Mouse (Mus musculus) heart, adult 2 months (tissue): ENCODE measurements at regions not wholly inside any gene's neighbourhood (a gene's known extent, or its start where the extent isn't known, plus 50 kb on each side); places are given as distances from the start of the nearest gene placed in this dataset.

Experiments
- DNase-seq, 2 experiments: peaks; one replicate each; pipeline ENCODE4 v3.0.0; 2021
- H3K27ac ChIP-seq: fragments of 200-600 bp; 2 replicates; pipeline ENCODE4 v1.8.1; 2022
- H3K27me3 ChIP-seq: fragments of 200-500 bp; 2 replicates; pipeline ENCODE4 v1.6.1; 2012; ENCODE audit warnings: mild to moderate bottlenecking, low read length, inconsistent platforms, mixed read lengths; ENCODE audit not compliant: control insufficient read depth, insufficient read depth
- H3K36me3 ChIP-seq: fragments of 200-500 bp; 2 replicates; pipeline ENCODE4 v1.6.1; 2012; ENCODE audit warnings: low read length, inconsistent platforms; ENCODE audit not compliant: control insufficient read depth, insufficient read depth
- H3K4me1 ChIP-seq: fragments of 200-500 bp; 2 replicates; pipeline ENCODE4 v1.6.1; 2011; ENCODE audit warnings: low read length; ENCODE audit not compliant: control insufficient read depth, insufficient read depth
- H3K4me3 ChIP-seq: fragments of 200-600 bp; 2 replicates; pipeline ENCODE4 v1.8.1; 2022
- H3K79me2 ChIP-seq: fragments of 200-500 bp; replicated peaks from 2 replicates; pipeline ENCODE4 v1.6.1; 2012; ENCODE audit warnings: mild to moderate bottlenecking, inconsistent platforms, low read length, moderate library complexity, mixed read lengths; ENCODE audit not compliant: control insufficient read depth, insufficient read depth
- H3K9ac ChIP-seq: fragments of 200-500 bp; 2 replicates; pipeline ENCODE4 v1.6.1; 2012; ENCODE audit warnings: low read depth, mild to moderate bottlenecking, control low read depth, inconsistent platforms, low read length, mixed read lengths
- CTCF ChIP-seq: fragments of 200-600 bp; IDR thresholded peaks from 2 replicates; pipeline ENCODE4 v1.8.1; 2022; ENCODE audit warnings: antibody characterized with exemption, mild to moderate bottlenecking, moderate library complexity
- EP300 ChIP-seq: fragments of 200-500 bp; IDR thresholded peaks from 2 replicates; pipeline ENCODE4 v1.6.1; 2011; ENCODE audit warnings: low read depth, low read length, control low read depth; ENCODE audit not compliant: insufficient read depth
- POLR2A ChIP-seq: fragments of 200-500 bp; IDR thresholded peaks from 2 replicates; pipeline ENCODE4 v1.6.1; 2011; ENCODE audit warnings: mild to moderate bottlenecking, low read depth, low read length, control low read depth; ENCODE audit not compliant: insufficient read depth
- WGBS: fragments of 180-500 bp; shearing (Covaris S2); methylation state at CpG from one replicate; pipeline ENCODE4 v1.1.7; 2018; 5-methylcytosine and 5-hydroxymethylcytosine counted together
- intact Hi-C: fragments of 180-260 bp; cut with DNase I; formaldehyde crosslinking; loops from one replicate; pipeline ENCODE4 v1.15.1; 2025

DNA sequence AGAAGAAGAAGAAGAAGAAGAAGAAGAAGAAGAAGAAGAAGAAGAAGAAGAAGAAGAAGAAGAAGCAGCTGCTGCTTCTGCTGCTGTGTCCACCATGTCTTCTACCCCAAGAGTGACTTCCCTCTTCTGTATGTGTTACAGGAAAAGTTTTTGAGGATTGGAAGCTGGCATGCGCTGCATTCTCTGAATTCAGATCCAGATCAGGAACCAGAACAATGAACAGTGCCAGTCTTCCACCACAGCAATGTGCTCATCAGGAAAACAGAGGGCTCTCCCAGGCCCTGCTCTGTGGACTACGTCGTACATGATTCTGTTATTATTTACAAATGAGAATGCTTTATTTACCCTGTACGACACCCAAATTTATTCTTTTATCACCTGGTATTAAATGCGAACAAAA lies 181.8 kb upstream of the Otx2 start:
- intact Hi-C loops, result no loop called here
- no peak for TF ChIP-seq EP300
- no peak for TF ChIP-seq POLR2A
- no peak for TF ChIP-seq CTCF

DNA sequence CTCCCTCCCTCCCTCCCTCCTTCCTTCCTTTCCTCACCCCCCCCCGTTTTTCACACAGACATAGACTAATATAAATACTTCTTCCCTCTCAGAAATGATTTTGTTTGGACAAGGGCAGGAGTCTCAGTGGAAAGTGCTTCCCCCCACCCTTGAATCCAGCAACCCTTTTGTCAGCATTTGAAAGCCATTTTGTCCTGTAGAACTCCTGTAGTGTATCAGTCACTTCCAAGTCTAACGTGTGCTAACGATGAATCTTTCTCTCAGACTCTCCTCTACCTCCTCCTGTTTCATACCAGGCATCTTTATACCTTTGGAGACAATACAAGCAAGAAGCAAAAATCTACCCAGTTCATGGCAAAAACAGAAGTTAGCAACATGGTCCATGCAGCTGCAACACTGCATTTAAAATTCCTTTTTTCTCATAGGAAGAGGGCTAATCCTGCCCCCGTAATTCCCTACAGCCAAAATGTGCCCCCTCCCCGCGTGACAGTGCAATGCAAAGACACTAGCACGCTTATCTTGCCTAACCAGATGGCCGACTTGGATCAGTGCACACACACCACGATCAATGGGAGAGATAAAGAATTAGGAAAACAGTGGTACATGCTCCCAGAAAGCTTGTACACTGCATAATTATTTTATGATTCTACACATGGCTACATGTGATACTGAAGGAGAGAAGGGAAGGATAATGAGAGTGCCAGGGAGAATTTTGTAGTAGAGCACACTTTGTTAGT lies 180.7 kb upstream of the Otx2 start:
- no peak for DNase-seq
- no peak overlapping the region for H3K9ac ChIP-seq
- no peaks in the 10 kb centered on the region for H3K4me1 ChIP-seq
- H3K27me3 ChIP-seq, result peaks cover 4% of the 10 kb centered on the region
- no peak overlapping the region for H3K27ac ChIP-seq
- H3K4me3 ChIP-seq, result no peak overlapping the region
- intact Hi-C loops, result no loop called here
- WGBS, result 35% methylated on average over 9 of the region's 9 CpGs
- H3K79me2 ChIP-seq, result no peaks in the 10 kb centered on the region
- TF ChIP-seq EP300 (no peak), CTCF (no peak), POLR2A (no peak)
- H3K36me3 ChIP-seq, result no peaks in the 10 kb centered on the region

More for the DNA sequence above, 181.8 kb upstream of the Otx2 start:
- Histone ChIP-seq H3K27me3 (peaks cover 4% of the 10 kb centered on the region), H3K79me2 (no peaks in the 10 kb centered on the region), H3K4me1 (no peaks in the 10 kb centered on the region), H3K27ac (no peak overlapping the region), H3K4me3 (no peak overlapping the region), H3K9ac (no peak overlapping the region), H3K36me3 (no peaks in the 10 kb centered on the region)
- 79% methylated on average over 5 of the region's 5 CpGs for WGBS
- DNase-seq, result no peak

DNA sequence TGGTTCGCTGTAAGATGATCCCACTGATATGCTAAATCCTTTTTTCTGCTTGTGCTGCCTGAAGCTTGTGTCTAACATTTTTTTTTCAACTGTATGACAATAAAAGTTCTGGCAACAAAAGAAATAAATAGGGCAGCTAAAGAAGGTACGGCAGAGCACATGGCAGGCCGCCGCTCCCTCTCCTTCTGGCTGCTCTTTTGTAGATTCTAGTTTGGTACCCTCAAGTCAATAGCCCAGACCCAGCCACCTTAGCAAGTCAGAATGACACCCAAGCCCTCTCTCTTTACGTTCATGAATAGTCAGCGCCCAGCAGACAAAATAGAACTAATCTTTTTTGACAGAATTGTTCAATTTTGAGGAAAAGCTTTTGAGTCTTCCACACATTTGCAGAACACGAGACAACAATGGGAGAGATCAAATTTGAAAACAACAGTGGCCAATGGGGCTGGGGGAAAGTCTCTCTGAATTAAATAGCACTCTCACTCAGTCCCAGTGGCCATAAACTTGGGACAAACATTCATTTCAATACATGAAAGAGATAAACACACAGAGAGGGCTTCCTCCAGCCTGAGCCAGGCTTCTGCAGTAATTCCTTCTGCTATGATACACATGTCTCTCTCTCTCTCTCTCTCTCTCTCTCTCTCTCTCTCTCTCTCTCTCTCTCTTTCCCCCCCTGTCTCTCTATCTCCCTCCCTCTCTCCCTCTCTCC lies 180.0 kb upstream of the Otx2 start:
- WGBS, result 64% methylated on average over 7 of the region's 7 CpGs
- Histone ChIP-seq H3K79me2 (no peaks in the 10 kb centered on the region), H3K9ac (no peak overlapping the region), H3K4me1 (no peaks in the 10 kb centered on the region), H3K27me3 (peaks cover 4% of the 10 kb centered on the region), H3K27ac (no peak overlapping the region), H3K36me3 (no peaks in the 10 kb centered on the region), H3K4me3 (no peak overlapping the region)
- intact Hi-C loops, result no loop called here
- DNase-seq, result no peak
- TF ChIP-seq POLR2A, result no peak
- no peak for TF ChIP-seq CTCF
- TF ChIP-seq EP300, result no peak

DNA sequence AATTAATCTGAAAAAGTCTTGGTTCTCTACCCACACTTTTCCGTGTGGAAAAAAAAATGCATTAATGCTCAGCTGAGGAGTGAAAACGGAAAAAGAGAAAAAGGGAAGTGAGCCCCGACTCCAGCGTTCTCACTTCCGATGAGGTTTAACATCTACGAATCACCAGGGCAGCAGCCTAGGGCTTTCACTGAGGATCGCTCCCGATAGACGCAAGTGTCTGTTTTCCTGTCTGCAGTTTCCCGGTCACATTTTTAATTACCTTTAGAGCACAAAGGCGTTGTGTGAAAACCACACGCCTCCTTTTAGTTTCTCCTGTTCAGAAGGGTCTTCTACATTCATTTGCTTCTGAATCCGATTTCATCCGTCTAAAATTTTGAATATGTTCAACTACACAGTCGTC lies 179.2 kb upstream of the Otx2 start:
- Histone ChIP-seq H3K4me3 (no peak overlapping the region), H3K79me2 (no peaks in the 10 kb centered on the region), H3K27me3 (peaks cover 4% of the 10 kb centered on the region), H3K4me1 (no peaks in the 10 kb centered on the region), H3K36me3 (no peaks in the 10 kb centered on the region), H3K27ac (no peak overlapping the region), H3K9ac (no peak overlapping the region)
- TF ChIP-seq EP300 (no peak), POLR2A (no peak), CTCF (no peak)
- intact Hi-C loops, result no loop called here
- no peak for DNase-seq
- 8% methylated on average over 15 of the region's 15 CpGs for WGBS

DNA sequence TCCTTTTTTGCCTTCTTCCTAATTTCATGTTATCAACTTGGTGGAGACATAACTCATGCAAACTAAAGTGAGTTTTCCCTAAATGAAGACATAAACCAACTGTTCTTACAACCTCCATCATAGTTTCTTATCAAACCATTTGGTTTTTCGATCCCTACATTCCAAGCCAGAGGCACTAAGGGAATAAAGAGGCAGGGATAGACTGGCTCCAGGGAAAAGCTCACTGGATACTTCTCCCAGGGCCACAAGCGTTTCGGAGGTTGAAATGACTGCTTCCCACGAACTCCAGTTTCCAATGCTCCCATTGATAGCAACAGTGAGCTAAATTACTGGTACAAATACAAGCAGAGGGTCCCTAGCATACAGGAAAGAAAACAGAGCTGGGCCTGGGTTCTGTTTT lies 178.4 kb upstream of the Otx2 start:
- H3K9ac ChIP-seq, result no peak overlapping the region
- no peaks in the 10 kb centered on the region for H3K79me2 ChIP-seq
- TF ChIP-seq POLR2A, result no peak
- no peak for TF ChIP-seq EP300
- TF ChIP-seq CTCF, result no peak
- H3K27me3 ChIP-seq, result peaks cover 4% of the 10 kb centered on the region
- intact Hi-C loops, result no loop called here
- no peak for DNase-seq
- H3K4me1 ChIP-seq, result no peaks in the 10 kb centered on the region
- no peaks in the 10 kb centered on the region for H3K36me3 ChIP-seq
- 45% methylated on average over 4 of the region's 4 CpGs for WGBS
- H3K27ac ChIP-seq, result no peak overlapping the region
- no peak overlapping the region for H3K4me3 ChIP-seq

DNA sequence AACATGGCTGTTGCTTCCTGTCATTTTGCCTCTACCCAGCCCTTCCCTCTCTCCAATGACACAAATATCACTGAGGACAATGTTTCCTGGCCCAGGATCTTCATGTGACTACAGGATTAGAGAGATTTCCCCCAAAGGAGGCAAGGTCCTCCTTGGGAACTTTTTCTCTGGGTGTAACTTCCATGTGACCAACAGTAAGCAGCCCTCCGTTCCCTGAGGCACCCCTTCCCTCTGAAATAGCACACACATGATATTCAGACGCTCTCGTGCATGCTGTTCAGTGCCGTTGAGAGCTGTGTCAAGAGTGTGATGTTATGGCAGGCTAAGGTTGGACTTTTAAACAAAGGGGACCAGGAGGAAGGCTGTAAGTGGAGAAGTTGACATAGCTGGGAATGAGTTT lies 169.2 kb upstream of the Otx2 start:
- DNase-seq, result no peak
- no peak overlapping the region for H3K27ac ChIP-seq
- WGBS, result 80% methylated on average over 4 of the region's 4 CpGs
- H3K36me3 ChIP-seq, result no peaks in the 10 kb centered on the region
- H3K27me3 ChIP-seq, result no peaks in the 10 kb centered on the region
- H3K4me1 ChIP-seq, result no peaks in the 10 kb centered on the region
- intact Hi-C loops, result no loop called here
- no peak overlapping the region for H3K4me3 ChIP-seq
- H3K9ac ChIP-seq, result no peak overlapping the region
- TF ChIP-seq CTCF (no peak), POLR2A (no peak), EP300 (no peak)
- H3K79me2 ChIP-seq, result no peaks in the 10 kb centered on the region
